In the genomic region with DNA sequence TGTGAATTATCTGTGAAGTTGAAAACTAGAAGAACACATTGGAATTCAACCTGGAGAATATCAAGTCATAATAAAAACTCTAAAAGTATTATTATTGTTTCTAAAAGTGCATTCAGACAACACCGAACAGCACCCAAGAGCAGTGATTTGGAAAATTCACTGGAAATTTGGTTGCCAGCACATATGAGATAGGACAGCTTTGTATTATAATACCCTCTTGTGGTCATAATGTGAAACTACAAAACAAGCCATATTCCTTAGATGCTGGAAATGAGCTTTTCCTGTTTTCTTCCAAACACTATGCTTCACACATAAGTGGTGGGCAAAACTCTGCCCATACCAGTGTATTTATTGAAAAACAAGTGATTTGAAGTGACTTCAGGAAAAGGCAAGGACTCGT, we compare ENCODE assay signal across 12 mouse cellular contexts. TPM values are rescaled to one million over a fixed set of nuclear protein-coding genes. Genes with fewer than 3 reads are reported as not detected.
DNase-seq lines count a peak whose midpoint lies in the region; ATAC-seq and TF ChIP-seq lines count a peak whose summit lies in the region.
"Had no signal": no experiment of that assay in that cellular context is flagged by ENCODE, and none has a peak within 500 bp of the region (broad histone marks: within the 10 kb centered on the region; RNA-seq: fewer than 3 reads in every experiment).

No protein-coding gene starts in this region.

- H3K79me2 ChIP-seq in liver, adult 2 months (ENCODE audit: control insufficient read depth, insufficient read depth, low read length): no peaks in the 10 kb centered on the region

- intact Hi-C loops in gastrocnemius, adult 2 months (cut with DNase I): loop anchor here (10.0 kb wide), 1 partner anchor 409 kb away; no protein-coding TSS in a partner anchor
- intact Hi-C loops in gastrocnemius, postnatal 14 days (cut with DNase I; ENCODE audit: low total_unique reads): loop anchor here (10.0 kb wide), 1 partner anchor 409 kb away; no protein-coding TSS in a partner anchor

- TF ChIP-seq CTCF in gastrocnemius, adult 2 months (IDR thresholded peaks at IDR 0.05): peak; percentile 61
- peak; percentile 49 for TF ChIP-seq CTCF in liver, adult 2 months (IDR thresholded peaks at IDR 0.05; ENCODE audit: low read depth, low read length)
- TF ChIP-seq CTCF in cortical plate, adult 2 months (IDR thresholded peaks at IDR 0.05; ENCODE audit: extremely low read depth, insufficient read depth, low read length): 0 out of 2 replicates have a peak, but pooled peaks have one; percentile 3
- peak; percentile 85 for TF ChIP-seq CTCF in midbrain, postnatal 0 days (IDR thresholded peaks at IDR 0.05)

- no peak for DNase-seq in gastrocnemius, adult 2 months
- DNase-seq in gastrocnemius, postnatal 14 days: no peak
- peak; percentile 52 for DNase-seq in liver, adult 2 months (ENCODE audit: extremely low read depth, low read depth, low spot score)
- DNase-seq in liver: no peak
- DNase-seq in midbrain, postnatal 0 days (ENCODE audit: low spot score): peak; percentile 76
- no peak for DNase-seq in urinary bladder, postnatal 14 days (ENCODE audit: low spot score)

- no peaks in the 10 kb centered on the region for H3K27me3 ChIP-seq in liver, adult 2 months (ENCODE audit: control insufficient read depth, insufficient read depth, low read length)
- no peaks in the 10 kb centered on the region for H3K27me3 ChIP-seq in midbrain, postnatal 0 days (ENCODE audit: insufficient read depth, low read length)
- H3K27me3 ChIP-seq: CH12.LX; heart, embryonic 13.5 days had no signal

- no peak overlapping the region for H3K4me3 ChIP-seq in gastrocnemius, adult 2 months
- no peak overlapping the region for H3K4me3 ChIP-seq in liver, adult 2 months (ENCODE audit: insufficient read depth, low read depth, low read length)
- H3K4me3 ChIP-seq in cortical plate, adult 2 months (ENCODE audit: insufficient read depth, low read length): no peak overlapping the region
- H3K4me3 ChIP-seq in midbrain, postnatal 0 days (ENCODE audit: low read depth, low read length): no peak overlapping the region
- H3K4me3 ChIP-seq: heart, embryonic 13.5 days had no signal

- no peaks in the 10 kb centered on the region for H3K9me3 ChIP-seq in midbrain, postnatal 0 days (ENCODE audit: low read length)
- H3K9me3 ChIP-seq: heart, embryonic 13.5 days had no signal

- no peak overlapping the region for H3K4me2 ChIP-seq in midbrain, postnatal 0 days (ENCODE audit: low read depth, low read length, poor library complexity, severe bottlenecking)
- H3K4me2 ChIP-seq: heart, embryonic 13.5 days had no signal

- no peak overlapping the region for H3K27ac ChIP-seq in gastrocnemius, adult 2 months
- H3K27ac ChIP-seq in liver, adult 2 months (replicated peaks; ENCODE audit: insufficient read depth, low read depth, low read length): no peak overlapping the region
- H3K27ac ChIP-seq in cortical plate, adult 2 months (ENCODE audit: insufficient read depth, low read length): no peak overlapping the region
- H3K27ac ChIP-seq in midbrain, postnatal 0 days (ENCODE audit: low read depth, low read length): no peak overlapping the region
- H3K27ac ChIP-seq: heart, embryonic 13.5 days had no signal

- no peak overlapping the region for H3K9ac ChIP-seq in liver, adult 2 months (ENCODE audit: low read depth, low read length)
- H3K9ac ChIP-seq in midbrain, postnatal 0 days (replicated peaks; ENCODE audit: low read length, poor library complexity, severe bottlenecking): no peak overlapping the region
- H3K9ac ChIP-seq: heart, embryonic 13.5 days had no signal

- no peaks in the 10 kb centered on the region; the same call in 1 of the 2 replicates for H3K4me1 ChIP-seq in liver, adult 2 months (ENCODE audit: control insufficient read depth, insufficient read depth, low read length)
- H3K4me1 ChIP-seq in cortical plate, adult 2 months (ENCODE audit: control insufficient read depth, insufficient read depth, low read length): no peaks in the 10 kb centered on the region
- no peaks in the 10 kb centered on the region for H3K4me1 ChIP-seq in midbrain, postnatal 0 days (ENCODE audit: insufficient read depth, low read length)
- H3K4me1 ChIP-seq: heart, embryonic 13.5 days had no signal

- no peak for TF ChIP-seq POLR2A in liver, adult 2 months (IDR thresholded peaks at IDR 0.05; ENCODE audit: extremely low read depth, insufficient read depth, low read length)
- TF ChIP-seq POLR2A in cortical plate, adult 2 months (IDR thresholded peaks at IDR 0.05; ENCODE audit: extremely low read depth, insufficient read depth, low read length): no peak

- no peaks in the 10 kb centered on the region for H3K36me3 ChIP-seq in liver, adult 2 months (ENCODE audit: control insufficient read depth, insufficient read depth, low read length)
- H3K36me3 ChIP-seq in midbrain, postnatal 0 days (ENCODE audit: insufficient read depth, low read length): no peaks in the 10 kb centered on the region
- H3K36me3 ChIP-seq: heart, embryonic 13.5 days had no signal

- 37% methylated on average over 2 of the region's 2 CpGs for WGBS in liver, adult 2 months
- whole genome bisulfite sequencing in midbrain, postnatal 0 days: 30% methylated on average over 2 of the region's 2 CpGs

- ATAC-seq in midbrain, postnatal 0 days (ENCODE audit: low FRiP score): peak; percentile 76; the same call in 1 of the 2 replicates
- no peak for ATAC-seq in CD4-positive, CD25-positive, alpha-beta regulatory T cell, adult 4 months

RNA-seq across cellular contexts. Expression of gene Cyp2j5, which starts 19.5 kb away (rescaled TPM):
- total RNA-seq in gastrocnemius, adult 2 months (2021): not detected
- total RNA-seq in gastrocnemius, postnatal 14 days (2021): not detected
- total RNA-seq in liver, adult 2 months (2014; rRNA removed): 677 and 909 TPM in 2 replicates
- 128 and 170 TPM in 2 replicates for polyA plus RNA-seq in liver, adult 2 months (2012; rRNA removed)
- not detected in 2 replicates for polyA plus RNA-seq in cortical plate, adult 2 months (2012; rRNA removed)
- total RNA-seq in midbrain, postnatal 0 days (2014; rRNA removed): not detected in 2 replicates
- not detected in 2 replicates for polyA plus RNA-seq in midbrain, postnatal 0 days (2015; fragmentation: Nextera tagmentation; extraction: Ambion mirVana)
- not detected for polyA plus RNA-seq in CD4-positive, CD25-positive, alpha-beta regulatory T cell, adult 4 months (2017; shearing (Covaris generic))
- total RNA-seq: CH12.LX; layer of hippocampus, postnatal 14 days had no signal
- polyA plus RNA-seq: heart, embryonic 13.5 days; lung, embryonic 16.5 days had no signal

Comparison
In these comparisons a context has a peak if more than half of its experiments do, and no peak if none do; other contexts are left out.
1. DNase-seq: peak in liver, adult 2 months (single experiment) and midbrain, postnatal 0 days (single experiment); none in gastrocnemius, adult 2 months (single experiment), gastrocnemius, postnatal 14 days (single experiment), liver (single experiment) and urinary bladder, postnatal 14 days (single experiment).
2. CTCF ChIP-seq: peak in every context shown above with its lines; median percentile 85 in midbrain, postnatal 0 days; 61 in gastrocnemius, adult 2 months; 49 in liver, adult 2 months; 3 in cortical plate, adult 2 months.
3. RNA of gene Cyp2j5, which starts 19.5 kb away (total RNA-seq): 677 to 909 TPM in liver, adult 2 months; not detected in gastrocnemius, adult 2 months, not detected in gastrocnemius, postnatal 14 days and not detected in midbrain, postnatal 0 days; every median in the first group is over 100 times any median in the second.